Mouse (Mus musculus) lung, postnatal 0 days (tissue): ENCODE measurements around the gene Pik3cd.

Experiments
- CTCF ChIP-seq: IDR thresholded peaks from 2 replicates; pipeline ENCODE4 v1.5.1; 2016; ENCODE audit warnings: antibody characterized with exemption, mild to moderate bottlenecking
- EP300 ChIP-seq: IDR thresholded peaks from 2 replicates; pipeline ENCODE4 v1.6.1; 2016; ENCODE audit warnings: antibody characterized with exemption, mild to moderate bottlenecking, control low read depth

GRCm38 (mm10) chr4:149723021-149723390, 20.6 kb upstream of the Pik3cd start:
- TF ChIP-seq CTCF = no peak
- TF ChIP-seq EP300 = no peak
